Mouse (Mus musculus) limb, embryonic 13.5 days (tissue): ENCODE results near the gene Ccdc162. TPM values are rescaled to one million over a fixed set of nuclear protein-coding genes. Genes with fewer than 3 reads are reported as not detected.
"Not testable (repeated sequence)": the region's sequence is repeated elsewhere in the genome, so short reads cannot be mapped to it uniquely, and the experiment has no call there.

Source experiments
- ATAC-seq: fragments of 200-750 bp; cut with Nextera tagmentation; 2 replicates; pipeline ENCODE4 v1.8.0; 2017; ENCODE audit warnings: low read depth, moderate number of reproducible peaks, moderate TSS enrichment; ENCODE audit not compliant: low FRiP score
- H3K27ac ChIP-seq: fragments of 300-500 bp; sonication (generic); 2 replicates; pipeline ENCODE4 v1.5.1; 2015; ENCODE audit warnings: inconsistent platforms, mild to moderate bottlenecking, moderate library complexity
- H3K27me3 ChIP-seq: fragments of 300-500 bp; sonication (generic); 2 replicates; pipeline ENCODE4 v1.6.1; 2015; ENCODE audit warnings: mild to moderate bottlenecking, inconsistent platforms
- H3K36me3 ChIP-seq: fragments of 300-500 bp; sonication (generic); 2 replicates; pipeline ENCODE4 v1.6.1; 2015; ENCODE audit warnings: inconsistent platforms, mild to moderate bottlenecking, moderate library complexity
- H3K4me1 ChIP-seq: fragments of 300-500 bp; sonication (generic); 2 replicates; pipeline ENCODE4 v1.6.1; 2015; ENCODE audit warnings: inconsistent platforms
- H3K4me2 ChIP-seq: fragments of 300-500 bp; sonication (generic); replicated peaks from 2 replicates; pipeline ENCODE4 v1.6.1; 2015; ENCODE audit warnings: inconsistent platforms, mild to moderate bottlenecking, moderate library complexity
- H3K4me3 ChIP-seq: fragments of 300-500 bp; sonication (generic); 2 replicates; pipeline ENCODE4 v1.5.1; 2015; ENCODE audit warnings: moderate library complexity, mild to moderate bottlenecking, inconsistent platforms
- H3K9ac ChIP-seq: fragments of 300-500 bp; sonication (generic); 2 replicates; pipeline ENCODE4 v1.6.1; 2015; ENCODE audit warnings: mild to moderate bottlenecking, inconsistent platforms
- H3K9me3 ChIP-seq: fragments of 300-500 bp; sonication (generic); 2 replicates; pipeline ENCODE4 v1.6.1; 2016; ENCODE audit warnings: inconsistent platforms
- WGBS: fragments of 180-500 bp; shearing (Covaris S2); methylation state at CpG from one replicate; pipeline ENCODE4 v1.1.7; 2015; 5-methylcytosine and 5-hydroxymethylcytosine counted together
- polyA plus RNA-seq: library from polyadenylated mRNA; unstranded; fragments of >200 nt; fragmentation: Nextera tagmentation; extraction: Ambion mirVana; gene quantifications from 2 replicates; pipeline ENCODE4 v1.2.1, GENCODE M21; 2015

The Ccdc162 gene
- polyA plus RNA-seq, 1 experiment from 2014 or later, result 1.4 TPM

GRCm38 (mm10) chr10:41659671-41660070 is 56.8 kb downstream of the Ccdc162 start:
- H3K4me2 ChIP-seq, H3K4me1 ChIP-seq, H3K9ac ChIP-seq, H3K9me3 ChIP-seq, H3K27me3 ChIP-seq, H3K36me3 ChIP-seq, ATAC-seq, H3K4me3 ChIP-seq, H3K27ac ChIP-seq: not testable (repeated sequence)
- 90% methylated on average over 6 of the region's 6 CpGs for WGBS

GRCm38 (mm10) chr10:41655684-41656083 is 60.8 kb downstream of the Ccdc162 start:
- not testable (repeated sequence) for H3K9me3 ChIP-seq, ATAC-seq, H3K4me2 ChIP-seq, H3K4me1 ChIP-seq, H3K9ac ChIP-seq, H3K27me3 ChIP-seq, H3K27ac ChIP-seq, H3K4me3 ChIP-seq, H3K36me3 ChIP-seq

- no peaks in the 10 kb centered on the region for H3K36me3 ChIP-seq
- H3K4me1 ChIP-seq, result 0 out of 2 replicates have a peak, but pooled peaks cover 5% of the 10 kb centered on the region
- WGBS, result 82% methylated on average over 7 of the region's 7 CpGs
- H3K4me3 ChIP-seq, result no peak overlapping the region
- H3K27ac ChIP-seq, result no peak overlapping the region
- H3K9ac ChIP-seq, result no peak overlapping the region
- no peak for ATAC-seq
- no peaks in the 10 kb centered on the region for H3K9me3 ChIP-seq
- no peak overlapping the region for H3K4me2 ChIP-seq
- no peaks in the 10 kb centered on the region for H3K27me3 ChIP-seq
Observed at GRCm38 (mm10) chr10:41652988-41653387, 63.4 kb downstream of the Ccdc162 start.

- WGBS, result 35% methylated on average over 6 of the region's 6 CpGs
- H3K4me1 ChIP-seq, result 0 out of 2 replicates have a peak, but pooled peaks cover 7% of the 10 kb centered on the region
- H3K27ac ChIP-seq, result no peak overlapping the region
- H3K36me3 ChIP-seq, result no peaks in the 10 kb centered on the region
- ATAC-seq, result no peak
- no peaks in the 10 kb centered on the region for H3K9me3 ChIP-seq
- no peak overlapping the region for H3K4me2 ChIP-seq
- no peaks in the 10 kb centered on the region for H3K27me3 ChIP-seq
- H3K9ac ChIP-seq, result no peak overlapping the region
- no peak overlapping the region for H3K4me3 ChIP-seq
Observed at GRCm38 (mm10) chr10:41652094-41652775, 64.2 kb downstream of the Ccdc162 start.

- H3K27me3 ChIP-seq, result no peaks in the 10 kb centered on the region
- H3K4me3 ChIP-seq, result no peak overlapping the region
- H3K27ac ChIP-seq, result no peak overlapping the region
- WGBS, result 87% methylated on average over 3 of the region's 3 CpGs
- H3K4me2 ChIP-seq, result no peak overlapping the region
- H3K9ac ChIP-seq, result no peak overlapping the region
- 0 out of 2 replicates have a peak, but pooled peaks cover 7% of the 10 kb centered on the region for H3K4me1 ChIP-seq
- no peaks in the 10 kb centered on the region for H3K9me3 ChIP-seq
- ATAC-seq, result no peak
- H3K36me3 ChIP-seq, result no peaks in the 10 kb centered on the region
Observed at GRCm38 (mm10) chr10:41651532-41651931, 64.9 kb downstream of the Ccdc162 start.

- ATAC-seq, result no peak
- H3K36me3 ChIP-seq, result no peaks in the 10 kb centered on the region
- H3K4me3 ChIP-seq, result no peak overlapping the region
- H3K4me2 ChIP-seq, result no peak overlapping the region
- WGBS, result 94% methylated on average over 3 of the region's 5 CpGs
- 0 out of 2 replicates have a peak, but pooled peaks cover 7% of the 10 kb centered on the region for H3K4me1 ChIP-seq
- H3K9me3 ChIP-seq, result no peaks in the 10 kb centered on the region
- H3K27me3 ChIP-seq, result no peaks in the 10 kb centered on the region
- H3K27ac ChIP-seq, result no peak overlapping the region
- H3K9ac ChIP-seq, result no peak overlapping the region
Observed at GRCm38 (mm10) chr10:41649186-41649585, 67.2 kb downstream of the Ccdc162 start.

GRCm38 (mm10) chr10:41638776-41639175 is 77.7 kb downstream of the Ccdc162 start:
- Histone ChIP-seq H3K4me3 (no peak overlapping the region), H3K4me2 (no peak overlapping the region), H3K9ac (no peak overlapping the region), H3K36me3 (no peaks in the 10 kb centered on the region), H3K27ac (no peak overlapping the region), H3K27me3 (no peaks in the 10 kb centered on the region), H3K9me3 (no peaks in the 10 kb centered on the region), H3K4me1 (no peaks in the 10 kb centered on the region)
- 56% methylated on average over 3 of the region's 3 CpGs for WGBS
- ATAC-seq, result no peak

- ATAC-seq, result no peak
- no peak overlapping the region for H3K4me3 ChIP-seq
- no peaks in the 10 kb centered on the region for H3K36me3 ChIP-seq
- WGBS, result 69% methylated on average over 9 of the region's 9 CpGs
- 0 out of 2 replicates have a peak, but pooled peaks cover 2% of the 10 kb centered on the region for H3K9me3 ChIP-seq
- no peaks in the 10 kb centered on the region for H3K4me1 ChIP-seq
- no peak overlapping the region for H3K4me2 ChIP-seq
- no peaks in the 10 kb centered on the region for H3K27me3 ChIP-seq
- H3K9ac ChIP-seq, result no peak overlapping the region
- H3K27ac ChIP-seq, result no peak overlapping the region
Observed at GRCm38 (mm10) chr10:41635276-41636033, 81.0 kb downstream of the Ccdc162 start.

GRCm38 (mm10) chr10:41633801-41634200 is 82.6 kb downstream of the Ccdc162 start:
- no peak overlapping the region for H3K4me2 ChIP-seq
- no peaks in the 10 kb centered on the region for H3K4me1 ChIP-seq
- no peak overlapping the region for H3K9ac ChIP-seq
- H3K27me3 ChIP-seq, result no peaks in the 10 kb centered on the region
- H3K9me3 ChIP-seq, result 0 out of 2 replicates have a peak, but pooled peaks cover 2% of the 10 kb centered on the region
- 91% methylated on average over 11 of the region's 11 CpGs for WGBS
- no peak for ATAC-seq
- H3K4me3 ChIP-seq, result no peak overlapping the region
- no peaks in the 10 kb centered on the region for H3K36me3 ChIP-seq
- no peak overlapping the region for H3K27ac ChIP-seq

- Histone ChIP-seq H3K9me3 (0 out of 2 replicates have a peak, but pooled peaks cover 2% of the 10 kb centered on the region), H3K4me1 (no peaks in the 10 kb centered on the region), H3K36me3 (no peaks in the 10 kb centered on the region), H3K27ac (no peak overlapping the region), H3K4me3 (no peak overlapping the region), H3K9ac (no peak overlapping the region), H3K4me2 (no peak overlapping the region), H3K27me3 (no peaks in the 10 kb centered on the region)
- 100% methylated on average over 1 of the region's 1 CpGs for WGBS
- no peak for ATAC-seq
Observed at GRCm38 (mm10) chr10:41632062-41632461, 84.4 kb downstream of the Ccdc162 start.

- H3K4me3 ChIP-seq, result no peak overlapping the region
- 0 out of 2 replicates have a peak, but pooled peaks cover under 1% of the 10 kb centered on the region for H3K9me3 ChIP-seq
- no peak overlapping the region for H3K4me2 ChIP-seq
- H3K4me1 ChIP-seq, result no peaks in the 10 kb centered on the region
- WGBS, result 74% methylated on average over 3 of the region's 3 CpGs
- H3K27ac ChIP-seq, result no peak overlapping the region
- H3K9ac ChIP-seq, result no peak overlapping the region
- H3K36me3 ChIP-seq, result no peaks in the 10 kb centered on the region
- ATAC-seq, result no peak
- H3K27me3 ChIP-seq, result no peaks in the 10 kb centered on the region
Observed at GRCm38 (mm10) chr10:41626996-41627395, 89.4 kb downstream of the Ccdc162 start.

GRCm38 (mm10) chr10:41619988-41620387 is 96.4 kb downstream of the Ccdc162 start:
- Histone ChIP-seq H3K27ac (no peak overlapping the region), H3K4me2 (no peak overlapping the region), H3K36me3 (no peaks in the 10 kb centered on the region), H3K27me3 (no peaks in the 10 kb centered on the region), H3K4me1 (no peaks in the 10 kb centered on the region), H3K9me3 (no peaks in the 10 kb centered on the region), H3K9ac (no peak overlapping the region), H3K4me3 (no peak overlapping the region)
- no peak for ATAC-seq
- WGBS, result 82% methylated on average over 2 of the region's 2 CpGs
